Mouse (Mus musculus): ENCODE data around the gene Pgs1. TPM values are rescaled to one million over a fixed set of nuclear protein-coding genes. Genes with fewer than 3 reads are reported as not detected.

Pgs1 gene
- polyA plus RNA-seq, 1 experiment from 2014 or later = 88.6 TPM

- Histone ChIP-seq H3K9me3 (ENCODE audit: low read length) (no peaks in the 10 kb centered on the region), H3K27ac (ENCODE audit: low read length) (no peak overlapping the region), H3K4me3 (ENCODE audit: low read depth, low read length) (no peak overlapping the region), H3K4me1 (ENCODE audit: insufficient read depth, low read depth, low read length) (peaks cover 6% of the 10 kb centered on the region; the same call in 1 of the 2 replicates), H3K4me2 (replicated peaks; ENCODE audit: low read depth, low read length) (no peak overlapping the region), H3K27me3 (replicated peaks; ENCODE audit: insufficient read depth, low read length) (no peaks in the 10 kb centered on the region), H3K36me3 (ENCODE audit: insufficient read depth, low read length) (peaks cover 36% of the 10 kb centered on the region), H3K9ac (replicated peaks; ENCODE audit: low read depth) (no peak overlapping the region)
- ATAC-seq = no peak
- no peak for TF ChIP-seq EP300 (IDR thresholded peaks at IDR 0.05)
- TF ChIP-seq CTCF (IDR thresholded peaks at IDR 0.05) = no peak
- DNase-seq (ENCODE audit: low spot score) = no peak
- WGBS = 91% methylated on average over 7 of the region's 7 CpGs
These were observed 14.6 kb downstream of the Pgs1 start for GRCm38 (mm10) chr11:118000565-118001215.

GRCm38 (mm10) chr11:118003176-118003575 is 17.1 kb downstream of the Pgs1 start:
- DNase-seq (ENCODE audit: low spot score) = no peak
- Histone ChIP-seq H3K27me3 (replicated peaks; ENCODE audit: insufficient read depth, low read length) (no peaks in the 10 kb centered on the region), H3K4me3 (ENCODE audit: low read depth, low read length) (no peak overlapping the region), H3K9me3 (ENCODE audit: low read length) (no peaks in the 10 kb centered on the region), H3K36me3 (ENCODE audit: insufficient read depth, low read length) (peaks cover 46% of the 10 kb centered on the region), H3K27ac (ENCODE audit: low read length) (peak overlapping the region; percentile 21; the same call in 1 of the 2 replicates), H3K9ac (replicated peaks; ENCODE audit: low read depth) (no peak overlapping the region), H3K4me1 (ENCODE audit: insufficient read depth, low read depth, low read length) (no peaks in the 10 kb centered on the region), H3K4me2 (replicated peaks; ENCODE audit: low read depth, low read length) (no peak overlapping the region)
- 84% methylated on average over 14 of the region's 14 CpGs for WGBS
- TF ChIP-seq CTCF (IDR thresholded peaks at IDR 0.05) (no peak), EP300 (IDR thresholded peaks at IDR 0.05) (no peak)
- no peak for ATAC-seq

- Histone ChIP-seq H3K27me3 (replicated peaks; ENCODE audit: insufficient read depth, low read length) (no peaks in the 10 kb centered on the region), H3K36me3 (ENCODE audit: insufficient read depth, low read length) (peaks cover 46% of the 10 kb centered on the region), H3K9me3 (ENCODE audit: low read length) (no peaks in the 10 kb centered on the region), H3K4me3 (ENCODE audit: low read depth, low read length) (no peak overlapping the region), H3K9ac (replicated peaks; ENCODE audit: low read depth) (no peak overlapping the region), H3K4me2 (replicated peaks; ENCODE audit: low read depth, low read length) (no peak overlapping the region), H3K4me1 (ENCODE audit: insufficient read depth, low read depth, low read length) (no peaks in the 10 kb centered on the region), H3K27ac (ENCODE audit: low read length) (peak overlapping the region; percentile 21; the same call in 1 of the 2 replicates)
- DNase-seq (ENCODE audit: low spot score) = peak; percentile 44
- TF ChIP-seq EP300 (IDR thresholded peaks at IDR 0.05) = no peak
- TF ChIP-seq CTCF (IDR thresholded peaks at IDR 0.05) = no peak
- ATAC-seq = no peak
- WGBS = 52% methylated on average over 5 of the region's 5 CpGs
These were observed 17.6 kb downstream of the Pgs1 start for GRCm38 (mm10) chr11:118003718-118004117.

GRCm38 (mm10) chr11:118004217-118004616 is 18.1 kb downstream of the Pgs1 start:
- ATAC-seq (peak; percentile 47), DNase-seq (ENCODE audit: low spot score) (no peak)
- no peak overlapping the region for H3K4me3 ChIP-seq (ENCODE audit: low read depth, low read length)
- no peak for TF ChIP-seq CTCF (IDR thresholded peaks at IDR 0.05)
- no peak for TF ChIP-seq EP300 (IDR thresholded peaks at IDR 0.05)
- WGBS = 61% methylated on average over 5 of the region's 5 CpGs
- no peaks in the 10 kb centered on the region for H3K4me1 ChIP-seq (ENCODE audit: insufficient read depth, low read depth, low read length)
- peaks cover 46% of the 10 kb centered on the region for H3K36me3 ChIP-seq (ENCODE audit: insufficient read depth, low read length)
- H3K27ac ChIP-seq (ENCODE audit: low read length) = peak overlapping the region; percentile 21; the same call in 1 of the 2 replicates
- no peaks in the 10 kb centered on the region for H3K9me3 ChIP-seq (ENCODE audit: low read length)
- H3K27me3 ChIP-seq (replicated peaks; ENCODE audit: insufficient read depth, low read length) = no peaks in the 10 kb centered on the region
- H3K9ac ChIP-seq (replicated peaks; ENCODE audit: low read depth) = no peak overlapping the region
- H3K4me2 ChIP-seq (replicated peaks; ENCODE audit: low read depth, low read length) = no peak overlapping the region

GRCm38 (mm10) chr11:118007460-118008143 is 21.5 kb downstream of the Pgs1 start:
- Histone ChIP-seq H3K27me3 (replicated peaks; ENCODE audit: insufficient read depth, low read length) (no peaks in the 10 kb centered on the region), H3K36me3 (ENCODE audit: insufficient read depth, low read length) (peaks cover 30% of the 10 kb centered on the region), H3K9me3 (ENCODE audit: low read length) (no peaks in the 10 kb centered on the region), H3K4me2 (replicated peaks; ENCODE audit: low read depth, low read length) (no peak overlapping the region), H3K4me3 (ENCODE audit: low read depth, low read length) (no peak overlapping the region), H3K9ac (replicated peaks; ENCODE audit: low read depth) (no peak overlapping the region), H3K27ac (ENCODE audit: low read length) (peak overlapping the region; percentile 23; the same call in 1 of the 2 replicates), H3K4me1 (ENCODE audit: insufficient read depth, low read depth, low read length) (no peaks in the 10 kb centered on the region)
- ATAC-seq (peak; percentile 76), DNase-seq (ENCODE audit: low spot score) (peak; percentile 71)
- 46% methylated on average over 8 of the region's 8 CpGs for WGBS
- no peak for TF ChIP-seq EP300 (IDR thresholded peaks at IDR 0.05)
- no peak for TF ChIP-seq CTCF (IDR thresholded peaks at IDR 0.05)

GRCm38 (mm10) chr11:118008144-118008805 is 22.2 kb downstream of the Pgs1 start:
- Histone ChIP-seq H3K27me3 (replicated peaks; ENCODE audit: insufficient read depth, low read length) (no peaks in the 10 kb centered on the region), H3K4me3 (ENCODE audit: low read depth, low read length) (no peak overlapping the region), H3K4me2 (replicated peaks; ENCODE audit: low read depth, low read length) (no peak overlapping the region), H3K9me3 (ENCODE audit: low read length) (no peaks in the 10 kb centered on the region), H3K9ac (replicated peaks; ENCODE audit: low read depth) (no peak overlapping the region), H3K4me1 (ENCODE audit: insufficient read depth, low read depth, low read length) (no peaks in the 10 kb centered on the region), H3K36me3 (ENCODE audit: insufficient read depth, low read length) (peaks cover 28% of the 10 kb centered on the region), H3K27ac (ENCODE audit: low read length) (peak overlapping the region; percentile 23; the same call in 1 of the 2 replicates)
- 68% methylated on average over 5 of the region's 5 CpGs for WGBS
- no peak for TF ChIP-seq CTCF (IDR thresholded peaks at IDR 0.05)
- no peak for TF ChIP-seq EP300 (IDR thresholded peaks at IDR 0.05)
- ATAC-seq = no peak
- no peak for DNase-seq (ENCODE audit: low spot score)
